Mouse (Mus musculus): ENCODE measurements around the gene Pfkfb4.

The Pfkfb4 gene

DNA sequence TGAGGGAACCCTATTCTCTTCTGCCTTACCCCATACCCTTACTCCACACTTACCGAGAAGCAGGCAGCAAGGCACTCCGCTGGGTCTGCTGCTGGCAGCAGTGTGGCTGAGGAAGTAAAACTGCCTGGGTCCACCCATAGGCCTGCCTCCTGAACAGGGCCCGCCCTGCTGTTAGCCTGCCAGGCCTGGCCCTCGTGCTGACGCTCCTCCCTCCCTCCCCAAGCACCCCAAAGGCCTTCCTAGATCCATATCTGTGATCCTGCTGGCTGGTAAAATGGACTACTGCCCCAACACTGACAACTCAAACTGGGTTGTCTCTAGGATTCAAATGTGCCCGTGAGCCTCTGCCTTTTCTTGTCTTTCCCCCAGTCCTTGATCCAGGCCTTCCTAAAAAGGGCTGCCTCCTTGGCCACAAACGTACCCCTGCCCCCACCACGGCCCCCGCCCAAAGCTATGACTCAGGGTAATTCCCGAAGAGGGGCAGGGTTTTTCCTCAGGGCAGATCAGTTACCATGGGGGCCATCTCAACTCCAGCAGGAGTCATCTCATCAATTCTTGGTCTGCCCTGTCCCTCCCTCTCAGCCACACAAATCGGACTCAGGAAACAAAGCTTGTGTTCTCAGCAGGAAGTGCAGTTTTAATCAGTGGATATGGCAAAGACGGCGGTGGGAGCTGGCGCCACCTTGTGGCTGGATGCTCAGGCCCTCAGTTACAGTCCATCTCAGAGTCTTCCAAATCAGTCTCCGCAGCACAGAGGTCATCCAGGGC lies 67.7 kb downstream of the Pfkfb4 start, which contains the start of gene Trex1:
Gene Trex1 (minus strand): TSS at position 599 of the 768 bp plus-strand sequence.
- peak; percentile 83 to 85 for DNase-seq

DNA sequence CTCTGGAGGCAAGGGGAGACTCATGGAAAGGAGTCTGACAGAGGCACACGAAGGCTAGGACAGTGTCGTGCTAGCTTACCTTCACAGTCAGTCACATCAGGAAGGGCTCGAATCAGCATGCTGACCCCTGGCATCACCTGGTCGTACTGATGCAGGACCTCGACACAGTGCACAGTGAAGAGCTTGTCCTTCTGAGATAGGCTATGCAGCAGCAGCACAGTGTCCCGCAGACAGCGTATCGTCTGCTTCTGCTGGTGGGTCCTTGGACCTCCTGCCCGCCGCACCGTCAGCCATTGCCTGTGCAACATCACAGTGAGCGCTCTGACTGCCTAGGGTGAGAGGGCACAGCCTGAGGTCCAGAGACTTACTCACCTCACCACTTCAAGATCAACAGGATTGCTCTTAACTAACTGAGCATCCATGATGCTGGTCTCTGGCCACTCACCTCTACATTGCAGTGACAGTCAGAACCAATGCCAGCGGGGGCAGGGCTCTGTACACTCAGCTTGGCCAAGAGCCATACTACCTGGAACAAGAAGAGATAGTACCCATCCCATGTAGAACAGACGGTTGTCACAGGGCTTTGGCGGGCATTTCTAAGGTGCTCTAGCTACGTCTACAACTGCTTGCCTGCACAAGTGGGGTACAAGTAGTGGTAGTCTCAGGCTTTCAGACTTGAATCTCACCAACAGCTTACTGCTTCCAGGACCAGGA lies 68.8 kb downstream of the Pfkfb4 start:
- no peak for DNase-seq

DNA sequence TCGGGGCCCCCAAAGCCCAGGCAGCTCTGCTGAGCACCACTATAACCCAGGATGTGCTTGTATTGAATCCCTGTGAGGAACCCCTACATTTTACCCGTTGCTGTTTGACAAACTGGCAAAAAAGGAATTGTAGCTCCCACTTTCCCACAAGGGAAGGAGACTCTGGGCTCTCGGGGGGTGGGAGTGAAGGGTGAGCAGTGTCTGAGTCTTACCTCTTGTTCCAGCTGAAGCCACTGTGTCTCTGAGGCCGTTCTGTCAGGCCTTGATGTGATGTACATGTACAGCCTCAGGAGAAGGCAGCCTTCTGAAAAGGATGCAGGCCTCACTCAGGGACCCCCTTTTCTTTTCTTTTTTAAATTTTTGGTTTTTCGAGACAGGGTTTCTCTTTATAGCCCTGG lies 69.3 kb downstream of the Pfkfb4 start:
- no peak for DNase-seq

DNA sequence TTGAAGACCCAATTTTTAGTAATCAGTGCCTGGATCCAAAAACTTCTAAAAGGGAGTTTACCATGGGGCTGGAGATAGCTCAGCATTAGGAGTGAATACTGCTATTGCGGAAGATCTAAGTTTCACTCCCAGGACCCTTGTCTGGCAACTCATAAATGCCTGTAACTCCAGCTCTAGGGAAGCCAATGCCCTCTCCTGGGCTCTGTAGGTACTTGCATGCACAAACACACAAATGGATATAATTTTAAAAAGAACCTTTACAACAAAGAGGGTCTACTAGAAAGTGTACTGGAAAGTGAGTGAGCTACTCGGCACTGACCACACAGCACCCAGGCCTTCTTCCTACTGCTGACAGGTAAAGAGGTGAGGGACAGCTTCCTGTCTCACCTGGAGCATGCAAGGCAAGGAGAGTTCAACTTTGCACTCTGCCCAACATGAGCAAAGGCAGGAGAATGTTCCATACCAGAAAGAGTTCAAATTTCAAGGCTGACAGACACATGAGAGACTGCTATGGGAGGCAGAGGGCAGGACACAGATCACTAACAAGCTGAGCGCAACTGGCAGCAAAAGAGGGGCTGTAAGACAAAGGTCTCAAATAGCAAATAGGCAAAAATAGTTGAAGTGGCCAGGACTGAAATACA lies 76.6 kb downstream of the Pfkfb4 start:
- no peak for DNase-seq

DNA sequence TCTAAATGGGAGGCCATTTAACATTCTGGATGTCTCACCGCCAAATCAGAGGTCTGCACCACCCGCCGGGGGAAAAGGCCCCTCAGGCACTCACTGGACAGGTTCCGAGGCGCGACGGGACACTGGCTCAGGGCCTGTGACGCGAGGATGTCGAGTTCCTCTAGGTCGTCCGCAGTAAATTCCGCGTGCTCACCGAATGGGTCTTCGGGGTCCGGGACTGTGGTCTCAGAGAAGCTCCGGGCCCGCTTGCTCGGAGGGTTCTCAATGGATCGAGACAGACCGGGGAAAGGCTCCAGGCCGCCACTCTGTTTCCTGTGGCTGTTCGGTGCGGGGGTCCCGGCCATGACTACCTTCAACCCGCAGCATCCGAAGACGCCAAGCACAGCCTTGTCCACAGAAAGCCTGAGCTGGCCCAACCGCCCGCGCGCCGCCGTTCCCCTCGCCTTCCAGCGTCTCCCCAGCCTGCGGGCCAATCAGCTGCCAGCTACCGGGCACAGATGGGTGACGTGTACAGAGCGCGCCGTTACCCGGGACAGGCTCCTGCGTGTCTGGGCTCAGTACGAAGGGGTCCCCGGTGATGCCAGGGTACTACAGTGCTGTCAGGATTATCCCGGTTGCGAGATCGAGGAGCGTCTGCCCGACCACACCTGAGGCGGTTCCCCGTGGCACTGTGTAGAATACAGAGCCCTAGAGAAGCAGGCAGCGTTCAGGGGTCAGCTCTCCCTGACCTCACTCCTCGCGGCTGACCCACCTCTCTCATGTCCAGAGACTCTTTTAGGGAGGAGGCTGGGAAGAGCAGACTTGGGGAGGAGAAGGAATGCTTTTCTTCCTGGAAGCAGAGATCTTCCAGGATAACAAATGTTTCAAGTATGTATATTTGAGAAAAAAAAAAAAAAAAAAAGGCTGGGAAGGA lies 82.3 kb downstream of the Pfkfb4 start, which contains the start of gene Atrip:
Gene Atrip (minus strand): TSS at position 464 of the 913 bp plus-strand sequence.
- peak; percentile 88 to 91 for DNase-seq

DNA sequence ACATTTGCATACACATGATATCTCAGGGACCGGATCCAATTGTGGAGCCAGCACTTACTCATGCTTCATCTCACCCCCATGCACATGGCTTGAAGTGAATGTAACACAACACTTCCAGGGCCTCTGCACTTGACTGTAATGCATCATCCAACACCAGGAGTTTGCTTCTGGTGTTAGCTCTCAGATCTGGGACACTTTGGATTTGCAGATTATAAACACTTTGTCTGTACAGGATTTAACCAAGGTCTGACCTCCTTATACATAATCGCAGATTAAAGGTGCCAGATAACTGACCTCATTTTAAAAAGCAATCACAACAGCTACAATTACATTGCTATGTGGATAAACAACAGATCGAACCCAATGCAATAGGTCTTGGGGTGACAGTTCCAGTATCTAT lies 88.9 kb downstream of the Pfkfb4 start:
- DNase-seq: no peak

DNA sequence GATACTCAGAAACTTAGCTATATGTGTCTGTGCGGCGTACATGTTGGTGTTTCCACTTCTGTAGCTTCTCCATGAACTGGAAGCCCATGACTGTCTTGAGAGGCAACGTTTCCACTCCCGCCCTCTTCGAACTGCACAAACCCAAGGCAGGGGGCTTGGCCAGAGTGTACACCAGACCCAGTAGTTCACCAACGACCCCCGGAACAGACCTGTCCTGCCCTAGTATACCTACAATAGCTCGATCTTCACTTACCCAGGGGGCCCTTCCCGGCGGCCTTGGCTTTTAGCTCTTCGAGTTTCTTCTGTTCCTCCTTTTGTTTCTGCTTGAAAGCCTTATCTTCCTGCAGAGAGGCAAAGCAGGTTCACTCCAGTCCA lies 90.2 kb downstream of the Pfkfb4 start:
- DNase-seq: no peak

Data from thymus, postnatal 36 days (tissue).